Mouse (Mus musculus) gonadal fat pad, adult 2 months (tissue): Measurements from ENCODE around the gene Cmpk2. TPM values are rescaled to one million over a fixed set of nuclear protein-coding genes. Genes with fewer than 3 reads are reported as not detected.
"Not testable (repeated sequence)": the region's sequence is repeated elsewhere in the genome, so short reads cannot be mapped to it uniquely, and the experiment has no call there.

Experiments used
- DNase-seq: peaks from one replicate; pipeline ENCODE4 v3.0.0-alpha.2; 2012; ENCODE audit warnings: low read depth
- polyA plus RNA-seq: library from polyadenylated mRNA; depleted of rRNA; stranded (reverse); fragments of >200 nt; gene quantifications from 2 replicates; pipeline ENCODE4 v1.2.3, GENCODE M21; 2012; rRNA removed

Cmpk2 gene
- 3.4 TPM in 2 replicates for polyA plus RNA-seq

GRCm38 (mm10) chr12:26469098-26470041 is at the start of gene Cmpk2:
Cmpk2 (plus strand) TSS chr12:26469204.
- DNase-seq: no peak

- no peak for DNase-seq
Observed at GRCm38 (mm10) chr12:26424841-26425240, 44.2 kb upstream of the Cmpk2 start.

DNA sequence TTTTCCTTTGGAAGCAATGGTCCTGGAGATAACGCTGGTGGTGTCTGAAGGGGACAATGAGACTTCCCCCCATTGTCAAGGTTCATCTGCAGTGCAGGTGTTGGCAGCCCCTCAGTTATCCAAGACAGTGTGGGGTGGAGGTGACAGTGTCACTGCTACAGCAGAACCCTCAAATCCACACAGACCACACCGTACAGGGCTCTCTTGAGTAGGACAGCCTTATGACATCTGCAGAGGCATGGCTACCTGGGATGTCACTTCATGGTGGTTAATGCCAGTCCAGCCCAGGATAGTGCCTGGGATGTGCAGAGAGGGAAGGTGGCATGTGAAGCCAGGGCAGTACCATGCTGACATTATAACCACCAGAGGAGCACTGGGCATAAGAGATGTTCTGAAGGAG is 40.2 kb upstream of the Cmpk2 start:
- DNase-seq: not testable (repeated sequence)

GRCm38 (mm10) chr12:26436334-26436733 is 32.7 kb upstream of the Cmpk2 start:
- DNase-seq: no peak

GRCm38 (mm10) chr12:26437950-26438349 is 31.1 kb upstream of the Cmpk2 start:
- no peak for DNase-seq

- DNase-seq: no peak
Observed at GRCm38 (mm10) chr12:26439366-26439765, 29.6 kb upstream of the Cmpk2 start.

- no peak for DNase-seq
Observed at GRCm38 (mm10) chr12:26444054-26444453, 24.9 kb upstream of the Cmpk2 start.

GRCm38 (mm10) chr12:26444511-26444910 is 24.5 kb upstream of the Cmpk2 start:
- no peak for DNase-seq

DNA sequence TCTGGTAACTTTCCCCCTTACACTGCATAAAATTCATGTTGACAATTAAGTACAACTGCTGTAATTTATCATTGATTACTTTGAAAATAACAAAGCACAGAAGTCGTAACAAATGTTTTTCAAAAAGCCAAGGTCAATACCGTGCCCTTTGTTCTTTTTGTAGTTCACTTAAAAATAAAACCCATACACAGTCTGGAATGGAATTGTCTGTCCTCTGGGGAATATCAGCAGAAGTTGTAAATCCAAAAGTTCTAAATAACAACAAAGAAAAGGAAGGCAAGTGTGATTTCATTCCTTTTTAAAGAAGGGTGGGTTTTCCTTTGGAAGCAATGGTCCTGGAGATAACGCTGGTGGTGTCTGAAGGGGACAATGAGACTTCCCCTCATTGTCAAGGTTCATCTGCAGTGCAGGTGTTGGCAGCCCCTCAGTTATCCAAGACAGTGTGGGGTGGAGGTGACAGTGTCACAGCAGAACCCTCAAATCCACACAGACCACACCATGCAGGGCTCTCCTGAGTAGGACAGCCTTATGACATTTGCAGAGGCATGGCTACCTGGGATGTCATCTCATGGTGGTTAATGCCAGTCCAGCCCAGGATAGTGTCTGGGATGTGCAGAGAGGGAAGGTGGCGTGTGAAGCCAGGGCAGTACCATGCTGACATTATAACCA is 22.5 kb upstream of the Cmpk2 start:
- no peak for DNase-seq

DNA sequence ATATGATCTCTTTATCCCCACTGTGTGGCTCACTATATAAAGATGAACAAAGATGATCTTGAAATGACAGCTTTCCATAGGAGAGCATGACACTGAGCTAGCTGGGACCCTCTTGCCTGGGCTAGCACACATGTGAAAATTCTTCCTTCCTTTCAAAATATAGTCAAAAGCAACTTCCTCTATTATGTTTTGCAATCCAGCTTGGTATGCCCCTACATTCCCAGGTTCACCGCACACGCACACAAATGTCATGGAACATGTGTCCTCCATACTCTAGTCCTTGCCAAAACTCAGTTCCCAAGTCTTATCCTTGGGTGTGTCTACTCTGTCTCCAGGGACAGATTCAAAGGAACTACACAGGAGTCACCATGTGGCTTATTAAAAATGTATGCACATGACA is 19.5 kb upstream of the Cmpk2 start:
- DNase-seq: no peak

DNA sequence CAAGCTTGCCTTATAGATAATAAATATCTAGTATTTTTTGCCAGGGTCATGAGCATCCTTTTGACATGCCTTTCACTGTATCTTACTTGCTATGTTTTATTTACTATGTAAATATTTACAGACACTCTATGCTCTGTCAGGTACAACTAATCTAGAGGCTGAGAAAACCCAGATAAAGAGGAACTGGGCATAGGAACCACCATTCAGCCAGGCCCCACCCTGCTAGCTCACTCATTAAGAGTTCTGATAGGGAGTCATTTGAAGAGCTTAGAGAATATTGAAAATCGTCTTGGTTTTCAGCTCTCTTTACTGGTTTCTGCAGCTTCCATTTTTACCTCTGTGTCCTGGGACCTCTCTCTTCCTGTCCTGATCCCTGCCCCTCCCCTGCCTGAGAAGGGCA is 17.9 kb upstream of the Cmpk2 start:
- no peak for DNase-seq

DNA sequence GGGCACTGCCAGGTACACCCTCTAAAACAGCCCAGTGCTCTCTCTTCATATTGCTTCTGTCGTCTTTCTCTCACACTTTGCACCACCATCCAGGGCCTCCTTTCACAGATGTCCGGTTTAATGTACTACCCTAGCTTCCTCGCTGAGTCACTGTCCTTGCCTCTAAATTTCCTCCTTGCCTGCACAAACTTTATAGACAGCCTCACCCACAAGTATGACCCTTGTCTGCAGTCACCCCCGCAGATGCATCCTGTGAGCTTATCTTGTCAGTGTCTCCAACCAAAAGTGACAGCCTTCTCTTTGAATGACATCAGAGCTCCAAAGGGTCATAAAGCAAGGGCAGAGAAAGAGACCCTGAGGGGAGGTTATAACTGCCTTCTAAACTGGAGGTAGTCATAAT is 16.1 kb upstream of the Cmpk2 start:
- DNase-seq: no peak

DNA sequence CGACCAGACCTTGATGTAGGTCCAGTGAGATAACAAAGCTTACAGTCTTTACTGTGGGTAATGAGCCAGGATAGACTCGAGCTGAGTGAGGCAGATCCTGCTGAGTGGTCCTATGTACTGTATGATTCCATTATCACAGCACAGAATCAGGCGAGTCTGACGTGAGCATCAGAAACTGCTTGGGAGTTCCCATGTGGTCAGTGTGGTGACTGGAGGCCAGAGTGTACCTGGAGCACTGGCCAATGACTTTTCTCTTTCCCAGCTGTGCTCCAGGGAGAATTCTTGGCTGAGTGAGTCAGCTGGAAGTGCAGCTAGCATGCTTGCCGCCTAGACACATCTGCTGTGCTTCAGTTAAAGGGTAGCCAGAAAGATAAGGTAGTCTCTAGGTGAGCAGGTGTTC is 14.3 kb upstream of the Cmpk2 start:
- no peak for DNase-seq

DNA sequence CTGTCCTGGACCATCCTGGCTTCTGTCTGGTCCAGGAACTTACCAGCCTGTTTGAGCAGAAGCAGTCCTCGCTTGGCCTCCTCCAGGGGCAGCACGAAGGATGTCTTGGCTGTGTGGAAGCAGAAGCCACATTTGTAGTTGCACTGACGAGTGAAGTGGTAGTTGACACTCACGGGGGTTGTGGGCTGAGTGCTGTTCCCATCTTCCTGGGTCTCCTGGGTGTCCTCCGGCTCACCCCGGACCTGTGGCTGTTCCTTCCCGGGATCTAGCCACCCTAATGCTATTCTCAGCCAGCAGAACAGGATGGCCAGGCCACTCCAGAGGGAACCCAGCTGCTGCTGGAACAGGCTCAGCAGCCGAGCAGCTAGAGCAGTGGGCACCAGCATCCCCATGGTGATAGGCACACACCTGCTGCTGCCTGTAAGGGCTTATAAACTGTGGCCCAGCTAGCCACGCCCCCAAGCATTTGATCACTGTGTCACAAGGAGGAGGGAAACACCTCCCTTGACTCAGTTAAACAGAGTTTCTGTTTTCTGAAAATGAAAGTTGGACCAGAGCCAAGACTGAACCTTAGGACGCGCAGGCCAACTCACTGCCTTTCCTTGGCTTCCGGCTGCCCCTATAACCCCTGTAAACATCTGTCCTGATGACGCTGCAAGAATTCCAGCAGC is 12.8 kb upstream of the Cmpk2 start, which contains the start of gene Rsad2:
TSS of gene Rsad2 (minus strand) at position 425 of the 671 bp plus-strand sequence.
- no peak for DNase-seq

DNA sequence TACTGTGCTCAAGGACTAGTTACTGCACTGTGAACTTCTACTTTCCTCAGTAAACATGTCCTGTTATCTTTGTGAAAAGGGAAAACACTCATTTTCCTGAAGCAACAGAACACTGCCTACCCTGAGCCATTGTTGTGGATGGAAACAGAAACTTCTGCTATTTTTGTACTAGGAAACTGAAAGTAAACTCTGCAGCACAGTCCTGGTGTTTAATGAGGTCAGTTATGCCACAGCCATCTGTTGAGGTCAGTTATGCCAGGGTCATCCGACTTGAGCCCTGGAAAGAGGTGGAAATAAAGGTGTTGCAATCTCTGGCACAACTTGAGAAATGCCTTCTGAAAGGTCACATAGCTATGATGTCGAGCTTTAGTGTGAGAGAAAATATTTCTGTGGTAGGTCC is 8.9 kb upstream of the Cmpk2 start:
- DNase-seq: no peak

DNA sequence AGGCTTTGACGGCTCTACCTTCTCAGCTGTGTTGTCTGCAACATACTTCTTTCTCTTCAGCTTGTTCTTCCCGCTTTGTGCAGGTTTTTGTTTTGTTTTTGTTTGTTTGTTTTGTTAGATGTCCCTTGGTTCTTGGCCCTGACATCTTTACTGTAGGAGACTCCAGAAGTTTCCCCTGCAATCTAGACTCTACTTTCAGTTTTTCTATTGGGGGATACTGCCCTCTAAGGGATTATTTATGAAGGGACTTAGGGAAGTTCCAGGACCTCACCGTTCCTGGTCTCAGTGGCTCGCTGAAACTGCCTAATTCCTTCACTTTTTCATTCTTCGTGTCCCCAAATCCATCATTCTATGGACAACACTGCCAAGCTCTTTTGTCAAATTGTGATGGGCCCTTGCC is 3.4 kb upstream of the Cmpk2 start:
- no peak for DNase-seq

GRCm38 (mm10) chr12:26470042-26470409 is 1.0 kb downstream of the Cmpk2 start:
- DNase-seq: no peak

GRCm38 (mm10) chr12:26471376-26471775 is 2.4 kb downstream of the Cmpk2 start:
- no peak for DNase-seq

DNA sequence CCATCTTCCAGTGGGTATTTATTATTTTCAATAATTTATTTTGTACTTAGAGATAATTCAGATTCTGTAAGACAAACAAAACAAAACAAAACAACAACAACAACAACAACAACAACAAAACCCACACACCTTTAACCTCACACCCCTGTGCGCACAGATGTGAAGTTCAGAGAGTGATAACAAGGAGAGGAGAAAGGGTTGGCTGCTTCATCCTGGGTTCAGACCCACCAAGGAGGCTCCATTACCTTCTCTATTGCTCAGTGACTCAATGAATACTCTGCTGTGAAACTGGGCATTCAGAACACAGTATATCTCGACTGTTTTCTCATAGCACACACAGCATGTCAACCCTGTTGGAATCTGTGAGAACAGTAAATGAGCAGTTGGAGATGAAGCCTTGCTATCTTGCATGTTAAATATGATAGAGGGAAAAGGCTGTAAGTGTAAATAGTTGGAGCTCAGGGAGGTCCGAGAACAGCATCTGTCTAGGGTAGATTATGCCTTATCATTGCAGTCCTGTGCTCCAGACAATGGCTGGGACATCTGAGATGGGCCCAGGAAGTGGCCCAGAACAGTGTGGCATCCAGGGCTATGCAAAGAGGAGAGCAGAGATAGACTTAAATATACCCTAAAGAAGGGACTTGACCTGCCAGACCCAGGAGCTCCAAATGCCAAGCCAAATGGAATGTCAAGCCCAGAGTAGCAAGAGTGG is 3.9 kb downstream of the Cmpk2 start:
- DNase-seq: no peak

DNA sequence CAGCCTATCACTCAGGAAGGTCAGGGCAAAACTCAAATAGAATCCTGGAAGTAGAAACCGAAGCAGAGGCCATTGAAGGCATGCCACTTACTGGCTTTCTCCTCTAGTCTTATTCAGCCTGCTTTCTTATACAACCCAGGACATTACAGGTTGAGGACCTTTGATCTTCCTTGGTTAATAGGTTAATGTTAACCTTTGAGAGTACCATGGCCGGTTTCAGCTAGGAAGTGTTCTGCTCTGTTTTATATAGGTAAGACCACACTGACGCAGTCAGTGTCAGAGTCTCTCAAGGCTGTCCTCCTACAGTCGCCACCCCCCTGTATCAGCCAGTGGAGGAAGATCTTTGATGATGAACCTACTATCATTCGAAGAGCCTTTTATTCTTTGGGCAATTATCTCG is 4.7 kb downstream of the Cmpk2 start:
- no peak for DNase-seq

GRCm38 (mm10) chr12:26477198-26477597 is 8.2 kb downstream of the Cmpk2 start:
- no peak for DNase-seq
